Mouse (Mus musculus) ovary, adult 10 weeks (tissue): ENCODE measurements around the gene Spaar. TPM values are rescaled to one million over a fixed set of nuclear protein-coding genes. Genes with fewer than 3 reads are reported as not detected.

ENCODE experiments used
- polyA plus RNA-seq: library from polyadenylated mRNA; stranded (reverse); fragments of 350-450 nt; fragmentation: Illumina TruSeq; extraction: RNeasy Lipid Tissue Mini Kit (QIAGEN cat#74804); gene quantifications from one replicate; pipeline ENCODE4 v1.2.3, GENCODE M21; 2014

The Spaar gene
- polyA plus RNA-seq: 0.37 TPM

DNA sequence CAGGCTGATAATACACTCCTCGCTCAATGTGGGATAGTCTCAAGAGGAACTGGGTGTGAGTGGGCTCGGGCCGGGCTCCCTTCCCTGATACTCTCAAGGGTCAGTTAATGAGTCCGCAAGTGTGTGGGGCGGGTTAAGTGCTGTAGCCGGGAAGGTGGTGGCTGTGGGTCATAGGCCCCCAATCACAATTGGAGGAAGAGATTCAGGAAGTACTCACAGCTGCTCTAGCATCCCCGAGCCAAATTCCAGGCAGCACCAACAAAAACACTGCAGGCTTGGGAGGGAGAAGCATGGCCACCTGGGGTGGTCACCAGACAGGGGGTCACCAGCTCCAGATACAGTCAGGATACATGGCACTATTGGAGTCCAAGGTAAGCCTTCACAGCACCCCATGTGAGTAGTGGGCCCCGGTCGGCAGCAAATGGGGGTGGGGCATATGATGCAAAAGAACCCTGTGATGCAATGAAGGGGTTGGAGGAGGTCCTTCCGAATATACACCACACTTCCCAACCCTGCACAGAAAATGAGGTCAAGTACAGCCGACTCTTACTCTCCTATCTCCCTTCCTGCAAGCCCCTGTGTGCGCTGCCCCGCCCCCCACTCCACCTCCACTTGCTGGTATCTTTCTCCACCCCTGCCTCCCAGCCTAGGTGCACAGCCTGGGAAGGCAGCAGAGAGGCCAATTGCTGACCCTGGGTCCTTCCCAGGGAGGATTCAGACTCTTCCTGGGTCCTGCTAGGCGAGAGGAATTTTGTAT, at the start of gene Spaar:
Spaar (plus strand) TSS at position 241 of the 757 bp plus-strand sequence.

DNA sequence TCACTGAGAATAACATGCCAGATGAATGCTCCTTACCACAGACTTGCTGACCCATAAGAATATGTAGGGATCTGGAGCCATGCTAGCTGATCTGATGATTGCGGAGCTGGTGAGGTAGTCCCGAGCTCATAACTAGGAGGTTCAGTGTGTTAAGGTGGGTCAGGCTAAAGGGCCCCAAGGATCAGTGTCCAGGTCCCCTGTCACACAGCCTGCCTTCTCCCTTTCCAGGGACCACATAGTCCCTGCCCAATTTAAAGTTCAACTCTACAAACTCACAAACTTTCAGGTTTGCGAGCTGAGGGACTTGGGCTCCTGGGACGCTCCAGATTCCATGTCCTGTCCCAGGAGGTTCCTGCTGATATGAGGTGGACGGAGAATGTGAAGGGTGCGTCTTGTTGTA, 29.1 kb upstream of the Spaar start, which contains the start of gene Olfr70:
Olfr70 (minus strand) TSS at position 101 of the 400 bp plus-strand sequence.

DNA sequence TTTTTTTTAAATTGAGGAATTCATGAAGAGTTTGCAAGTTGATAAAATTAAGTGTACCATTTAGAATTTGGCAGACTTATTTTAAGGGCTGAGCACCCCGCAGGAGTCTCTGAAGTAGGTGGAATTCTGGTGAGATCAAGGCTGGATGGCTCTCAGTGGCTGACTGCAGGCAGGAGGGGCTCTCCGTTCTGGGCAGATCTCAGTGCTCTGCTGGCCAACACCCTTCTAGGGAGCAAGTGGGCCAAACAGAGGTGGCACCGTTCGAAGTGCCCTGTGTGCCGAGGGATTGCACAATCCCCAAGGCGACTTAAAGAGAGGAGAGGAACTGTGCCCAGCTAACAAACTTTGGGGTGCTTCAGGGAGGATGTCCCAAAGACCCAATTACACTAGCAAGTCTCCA, 20.0 kb upstream of the Spaar start, which contains the start of gene Olfr71:
Olfr71 (minus strand) TSS at position 387 of the 400 bp plus-strand sequence.

DNA sequence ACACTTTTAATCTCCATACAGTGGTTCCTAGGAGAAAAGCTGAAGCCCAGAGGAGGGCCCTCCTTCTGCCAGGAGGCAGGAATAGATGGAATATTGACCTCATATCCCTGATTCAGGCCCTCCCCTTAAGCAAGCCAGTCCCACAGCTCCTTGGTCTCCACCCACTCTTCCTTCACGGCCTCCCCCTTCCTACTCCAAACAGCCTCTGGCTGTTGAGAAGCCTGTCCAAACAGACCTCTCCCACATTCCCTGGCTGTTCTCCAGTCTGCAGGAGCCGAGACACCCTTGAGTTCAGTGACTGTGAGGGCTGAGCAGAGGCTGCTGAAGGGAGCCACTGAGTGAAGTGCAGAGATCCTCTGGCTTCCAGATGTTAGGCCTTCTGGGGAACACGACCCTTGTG, 2.8 kb upstream of the Spaar start, which contains the start of gene Hrct1:
Hrct1 (plus strand) TSS at position 194 of the 400 bp plus-strand sequence.

DNA sequence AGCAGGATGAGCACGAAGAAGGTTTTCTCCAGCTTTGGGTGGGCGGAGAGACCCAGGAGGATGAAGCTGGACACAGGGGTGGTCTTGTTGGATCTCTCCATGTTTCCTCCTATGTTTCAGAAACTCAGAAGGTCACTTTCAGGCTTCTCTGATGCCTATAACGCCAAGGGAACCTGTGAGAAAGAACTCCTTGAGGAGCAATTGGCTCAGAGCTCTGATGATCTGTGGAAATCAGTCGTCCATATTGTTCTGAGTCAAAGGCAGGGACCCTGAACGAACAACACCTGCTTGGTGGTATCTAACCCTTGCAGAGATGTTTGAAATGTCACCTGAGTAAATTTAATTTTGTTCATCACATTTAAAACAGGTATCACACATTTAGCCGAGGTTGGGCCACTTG, 41.1 kb downstream of the Spaar start, which contains the start of gene Olfr159:
Olfr159 (minus strand) TSS at position 101 of the 400 bp plus-strand sequence.

Other genes with a start within 250 kb of the Spaar start
- not detected for gene Sit1, start 246.3 kb upstream of the Spaar start, polyA plus RNA-seq
- 2.1 TPM for gene Ccdc107, start 237.1 kb upstream of the Spaar start, polyA plus RNA-seq
- 6.7 TPM for gene Arhgef39, start 230.3 kb upstream of the Spaar start, polyA plus RNA-seq
- 2.3 TPM for gene Car9, start 223.1 kb upstream of the Spaar start, polyA plus RNA-seq
- gene Tpm2, start 206.3 kb upstream of the Spaar start, polyA plus RNA-seq: 58.0 TPM
- gene Creb3, start 167.7 kb upstream of the Spaar start, polyA plus RNA-seq: 10.5 TPM
- 291 TPM for gene Tln1, start 167.3 kb upstream of the Spaar start, polyA plus RNA-seq
- 3.4 TPM for gene Rgp1, start 151.3 kb upstream of the Spaar start, polyA plus RNA-seq
- gene Gba2, start 151.2 kb upstream of the Spaar start, polyA plus RNA-seq: 2.5 TPM
- gene Msmp, start 145.5 kb upstream of the Spaar start, polyA plus RNA-seq: not detected
- gene Npr2, start 98.1 kb upstream of the Spaar start, polyA plus RNA-seq: 21.7 TPM
- not detected for gene Spag8, start 76.4 kb upstream of the Spaar start, polyA plus RNA-seq
- gene Hint2, start 73.6 kb upstream of the Spaar start, polyA plus RNA-seq: 2.4 TPM
- 5.4 TPM for gene Tmem8b, start 61.1 kb upstream of the Spaar start, polyA plus RNA-seq
- gene Fam221b, start 60.9 kb upstream of the Spaar start, polyA plus RNA-seq: 0.14 TPM
- not detected for gene Olfr70, start 29.2 kb upstream of the Spaar start, polyA plus RNA-seq
- gene Olfr71, start 19.8 kb upstream of the Spaar start, polyA plus RNA-seq: not detected
- not detected for gene Hrct1, start 2.8 kb upstream of the Spaar start, polyA plus RNA-seq
- not detected for gene Olfr159, start 41.0 kb downstream of the Spaar start, polyA plus RNA-seq
- gene Olfr156, start 93.9 kb downstream of the Spaar start, polyA plus RNA-seq: not detected
- not detected for gene Olfr157, start 110.2 kb downstream of the Spaar start, polyA plus RNA-seq
- gene Olfr155, start 121.5 kb downstream of the Spaar start, polyA plus RNA-seq: not detected
- gene Reck, start 145.5 kb downstream of the Spaar start, polyA plus RNA-seq: 33.6 TPM
- 22.4 TPM for gene Glipr2, start 227.4 kb downstream of the Spaar start, polyA plus RNA-seq